Mouse (Mus musculus) spleen, adult 2 months (tissue): ENCODE results near the gene Abr. TPM values are rescaled to one million over a fixed set of nuclear protein-coding genes. Genes with fewer than 3 reads are reported as not detected.
A peak's percentile ranks its signal among the peaks of the same experiment; 100 is the strongest.

Experiments used
- DNase-seq, 2 experiments: peaks; one replicate each; pipeline versions ENCODE4 v3.0.0 to v3.0.0-alpha.2; 2012 to 2021; ENCODE audit warnings: low spot score in 2 of 2, low read depth in 1 of 2
- H3K27ac ChIP-seq: fragments of 200-500 bp; 2 replicates; pipeline ENCODE4 v1.5.1; 2012; ENCODE audit warnings: low read length, inconsistent platforms; ENCODE audit not compliant: insufficient read depth
- H3K27me3 ChIP-seq: fragments of 200-500 bp; 2 replicates; pipeline ENCODE4 v1.6.1; 2012; ENCODE audit warnings: mild to moderate bottlenecking, moderate library complexity, low read length, inconsistent platforms; ENCODE audit not compliant: control insufficient read depth, insufficient read depth
- H3K36me3 ChIP-seq: fragments of 200-500 bp; 2 replicates; pipeline ENCODE4 v1.6.1; 2012; ENCODE audit warnings: mild to moderate bottlenecking, low read length, inconsistent platforms; ENCODE audit not compliant: control insufficient read depth, insufficient read depth
- H3K4me1 ChIP-seq: fragments of 200-500 bp; 2 replicates; pipeline ENCODE4 v1.6.1; 2011; ENCODE audit warnings: inconsistent platforms; ENCODE audit not compliant: control insufficient read depth, insufficient read depth, insufficient read length
- H3K4me3 ChIP-seq: fragments of 200-500 bp; 2 replicates; pipeline ENCODE4 v1.5.1; 2011; ENCODE audit warnings: mild to moderate bottlenecking, inconsistent platforms; ENCODE audit not compliant: insufficient read depth, insufficient read length; ENCODE audit errors: extremely low read depth
- CTCF ChIP-seq: fragments of 200-500 bp; IDR thresholded peaks from 2 replicates; pipeline ENCODE4 v1.5.1; 2011; ENCODE audit warnings: mild to moderate bottlenecking, inconsistent platforms; ENCODE audit not compliant: insufficient read depth, insufficient read length, insufficient replicate concordance; ENCODE audit errors: extremely low read depth
- POLR2A ChIP-seq: fragments of 200-500 bp; IDR thresholded peaks from 2 replicates; pipeline ENCODE4 v1.6.1; 2011; ENCODE audit warnings: low read depth, low read length, inconsistent platforms
- WGBS: fragments of 180-500 bp; shearing (Covaris S2); methylation state at CpG from one replicate; pipeline ENCODE4 v1.1.7; 2018; 5-methylcytosine and 5-hydroxymethylcytosine counted together
- polyA plus RNA-seq: library from polyadenylated mRNA; depleted of rRNA; stranded (reverse); fragments of >200 nt; gene quantifications from 2 replicates; pipeline ENCODE4 v1.2.3, GENCODE M21; 2012

Gene Abr
- polyA plus RNA-seq, 1 experiment, result 37.2 TPM

GRCm38 (mm10) chr11:76530966-76531678 lies 91.0 kb downstream of the Abr start:
- 78% methylated on average over 7 of the region's 7 CpGs for WGBS
- Histone ChIP-seq H3K27ac (no peak overlapping the region), H3K27me3 (no peaks in the 10 kb centered on the region), H3K36me3 (no peaks in the 10 kb centered on the region), H3K4me1 (no peaks in the 10 kb centered on the region), H3K4me3 (no peak overlapping the region)
- no peak for DNase-seq
- TF ChIP-seq POLR2A (no peak), CTCF (no peak)

- WGBS, result 94% methylated on average over 15 of the region's 15 CpGs
Measured at GRCm38 (mm10) chr11:76530168-76530935, 91.8 kb downstream of the Abr start.

GRCm38 (mm10) chr11:76529352-76530141 lies 92.6 kb downstream of the Abr start:
- Histone ChIP-seq H3K4me1 (no peaks in the 10 kb centered on the region), H3K27ac (no peak overlapping the region), H3K36me3 (no peaks in the 10 kb centered on the region), H3K27me3 (no peaks in the 10 kb centered on the region), H3K4me3 (no peak overlapping the region)
- DNase-seq, result no peak
- 71% methylated on average over 6 of the region's 6 CpGs for WGBS
- no peak for TF ChIP-seq POLR2A
- no peak for TF ChIP-seq CTCF

More at GRCm38 (mm10) chr11:76530168-76530935, 91.8 kb downstream of the Abr start:
- no peak for DNase-seq
- H3K4me1 ChIP-seq, result no peaks in the 10 kb centered on the region
- H3K4me3 ChIP-seq, result no peak overlapping the region
- no peaks in the 10 kb centered on the region for H3K36me3 ChIP-seq
- no peaks in the 10 kb centered on the region for H3K27me3 ChIP-seq
- no peak for TF ChIP-seq POLR2A
- TF ChIP-seq CTCF, result no peak
- no peak overlapping the region for H3K27ac ChIP-seq

- no peak for DNase-seq
- TF ChIP-seq POLR2A, result no peak
- no peak for TF ChIP-seq CTCF
- Histone ChIP-seq H3K27me3 (no peaks in the 10 kb centered on the region), H3K27ac (no peak overlapping the region), H3K4me1 (no peaks in the 10 kb centered on the region), H3K36me3 (no peaks in the 10 kb centered on the region), H3K4me3 (no peak overlapping the region)
- 78% methylated on average over 4 of the region's 4 CpGs for WGBS
Measured at GRCm38 (mm10) chr11:76525646-76526351, 96.3 kb downstream of the Abr start.

- Histone ChIP-seq H3K27ac (no peak overlapping the region), H3K4me3 (no peak overlapping the region), H3K27me3 (no peaks in the 10 kb centered on the region), H3K4me1 (no peaks in the 10 kb centered on the region), H3K36me3 (no peaks in the 10 kb centered on the region)
- DNase-seq, result peak; percentile 33 to 38
- WGBS, result 7% methylated on average over 8 of the region's 8 CpGs
- TF ChIP-seq POLR2A (no peak), CTCF (peak; percentile 77; the same call in 1 of the 2 replicates)
Measured at GRCm38 (mm10) chr11:76524947-76525346, 97.2 kb downstream of the Abr start.

- WGBS, result 62% methylated on average over 4 of the region's 4 CpGs
- Histone ChIP-seq H3K36me3 (no peaks in the 10 kb centered on the region), H3K4me1 (no peaks in the 10 kb centered on the region), H3K27me3 (no peaks in the 10 kb centered on the region), H3K27ac (no peak overlapping the region), H3K4me3 (no peak overlapping the region)
- no peak for TF ChIP-seq POLR2A
- no peak for TF ChIP-seq CTCF
- no peak for DNase-seq
Measured at GRCm38 (mm10) chr11:76523356-76523755, 98.8 kb downstream of the Abr start.
